Mouse (Mus musculus) ES-E14 (cell line): ENCODE data around the gene Trappc11. TPM values are rescaled to one million over a fixed set of nuclear protein-coding genes. Genes with fewer than 3 reads are reported as not detected.

Source experiments
- DNase-seq: peaks from one replicate; pipeline ENCODE4 v3.0.0-alpha.2; 2013; ENCODE audit warnings: low read depth, low spot score
- H3K27ac ChIP-seq: 2 replicates; pipeline ENCODE4 v1.5.1; 2012; ENCODE audit warnings: low read depth, mild to moderate bottlenecking, low read length, moderate library complexity, mixed read lengths; ENCODE audit not compliant: poor library complexity, insufficient read depth, severe bottlenecking
- H3K36me3 ChIP-seq: 2 replicates; pipeline ENCODE4 v1.6.1; 2012; ENCODE audit warnings: mild to moderate bottlenecking, low read length, moderate library complexity, mixed read lengths; ENCODE audit not compliant: control insufficient read depth, poor library complexity, insufficient read depth, severe bottlenecking
- H3K4me1 ChIP-seq, 2 experiments: fragments of 150-350 bp in 1 of 2; sonication (generic) in 1 of 2; 2 replicates each; pipeline ENCODE4 v1.6.1; 2012; ENCODE audit warnings: low read length in 2 of 2, mild to moderate bottlenecking in 1 of 2, mixed read lengths in 1 of 2; ENCODE audit not compliant: control insufficient read depth in 2 of 2, insufficient read depth in 2 of 2, poor library complexity in 1 of 2
- H3K4me3 ChIP-seq, 2 experiments: fragments of 150-350 bp in 1 of 2; sonication (generic) in 1 of 2; 2 replicates each; pipeline ENCODE4 v1.5.1; 2012; ENCODE audit warnings: low read length in 2 of 2, low read depth in 1 of 2, mild to moderate bottlenecking in 1 of 2, mixed read lengths in 1 of 2; ENCODE audit not compliant: insufficient read depth in 1 of 2, poor library complexity in 1 of 2, severe bottlenecking in 1 of 2
- H3K9ac ChIP-seq: 2 replicates; pipeline ENCODE4 v1.6.1; 2012; ENCODE audit warnings: low read depth, mild to moderate bottlenecking, low read length, mixed read lengths; ENCODE audit not compliant: poor library complexity, insufficient read depth, severe bottlenecking
- H3K9me3 ChIP-seq: fragments of 150-350 bp; sonication (generic); 2 replicates; pipeline ENCODE4 v1.6.1; 2012; ENCODE audit warnings: low read depth, mild to moderate bottlenecking, low read length; ENCODE audit not compliant: control insufficient read depth, insufficient read depth
- CHD2 ChIP-seq: IDR thresholded peaks from 2 replicates; pipeline ENCODE4 v1.6.1; 2014; ENCODE audit warnings: mild to moderate bottlenecking, low read depth, low read length, inconsistent platforms
- HCFC1 ChIP-seq: IDR thresholded peaks from 2 replicates; pipeline ENCODE4 v1.6.1; 2012; ENCODE audit warnings: low read length, inconsistent platforms, borderline replicate concordance; ENCODE audit not compliant: insufficient read depth
- MAFK ChIP-seq: IDR thresholded peaks from 2 replicates; pipeline ENCODE4 v1.6.1; 2014; ENCODE audit warnings: mild to moderate bottlenecking, low read depth, low read length, inconsistent platforms; ENCODE audit not compliant: insufficient read depth
- ZC3H11A ChIP-seq: IDR thresholded peaks from 2 replicates; pipeline ENCODE4 v1.6.1; 2012; ENCODE audit warnings: low read depth, mild to moderate bottlenecking, inconsistent platforms, low read length, borderline replicate concordance
- ZNF384 ChIP-seq: IDR thresholded peaks from 2 replicates; pipeline ENCODE4 v1.6.1; 2012; ENCODE audit warnings: low read depth, low read length, inconsistent platforms
- in situ Hi-C, 2 experiments: fragments of 600-800 bp; cut with MboI; formaldehyde crosslinking; loops; one replicate each; pipeline ENCODE4 v1.15.1; 2025; ENCODE audit warnings: low sequenced_read_pairs in 2 of 2, inconsistent platforms in 1 of 2; ENCODE audit not compliant: unreplicated experiment in 2 of 2
- total RNA-seq: library from RNA; depleted of rRNA; stranded (reverse); fragments of 300-350 nt; gene quantifications from 2 replicates; pipeline ENCODE4 v1.2.3, GENCODE M21; 2012

Trappc11 gene
- total RNA-seq, 1 experiment = 27.7 TPM

DNA sequence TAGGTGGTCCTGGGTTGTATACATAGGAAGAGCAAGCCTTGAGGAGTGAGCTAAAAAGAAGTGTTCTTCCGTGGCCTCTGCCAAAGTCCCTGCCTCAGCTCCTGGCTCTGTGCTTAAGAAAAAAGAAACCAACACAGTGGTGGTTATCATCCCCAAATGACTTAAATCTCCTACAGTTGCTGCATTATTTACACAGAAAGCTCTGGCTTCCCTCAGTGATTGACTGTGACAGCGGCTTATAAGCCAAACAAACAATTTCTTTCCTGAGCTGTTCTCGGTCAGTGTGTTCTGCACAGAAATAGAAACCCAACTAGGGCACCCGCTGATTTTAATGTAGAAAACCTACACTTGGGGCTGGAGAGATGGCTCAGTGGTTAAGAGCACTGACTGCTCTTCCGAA is 34.8 kb upstream of the Trappc11 start:
- in situ Hi-C loops = no loop called here
- Histone ChIP-seq H3K36me3 (no peaks in the 10 kb centered on the region), H3K27ac (no peak overlapping the region), H3K9me3 (no peaks in the 10 kb centered on the region), H3K9ac (no peak overlapping the region), H3K4me3 (no peak overlapping the region), H3K4me1 (no peaks in the 10 kb centered on the region)
- TF ChIP-seq ZNF384 = no peak
- TF ChIP-seq ZC3H11A = no peak
- TF ChIP-seq MAFK = no peak
- no peak for TF ChIP-seq CHD2
- TF ChIP-seq HCFC1 = no peak
- no peak for DNase-seq

DNA sequence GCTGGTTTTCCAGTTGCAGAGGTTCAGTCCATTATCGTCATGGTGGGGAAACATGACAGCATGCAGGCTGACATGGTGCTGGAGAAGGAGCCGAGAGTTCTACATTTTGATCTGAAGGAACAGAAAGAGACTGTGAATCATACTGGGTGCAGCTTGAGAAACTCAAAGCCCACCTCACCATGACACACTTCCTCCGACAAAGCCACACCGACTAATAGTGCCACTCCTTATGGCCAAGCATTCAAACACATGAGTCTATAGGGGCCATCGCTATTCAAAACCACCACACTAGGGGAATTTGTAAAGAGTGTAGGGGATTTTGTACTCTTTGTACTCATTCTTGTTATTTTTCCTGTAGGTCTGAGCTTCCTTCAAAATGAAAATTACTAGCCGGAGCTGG is 33.3 kb upstream of the Trappc11 start:
- H3K9ac ChIP-seq = no peak overlapping the region

DNA sequence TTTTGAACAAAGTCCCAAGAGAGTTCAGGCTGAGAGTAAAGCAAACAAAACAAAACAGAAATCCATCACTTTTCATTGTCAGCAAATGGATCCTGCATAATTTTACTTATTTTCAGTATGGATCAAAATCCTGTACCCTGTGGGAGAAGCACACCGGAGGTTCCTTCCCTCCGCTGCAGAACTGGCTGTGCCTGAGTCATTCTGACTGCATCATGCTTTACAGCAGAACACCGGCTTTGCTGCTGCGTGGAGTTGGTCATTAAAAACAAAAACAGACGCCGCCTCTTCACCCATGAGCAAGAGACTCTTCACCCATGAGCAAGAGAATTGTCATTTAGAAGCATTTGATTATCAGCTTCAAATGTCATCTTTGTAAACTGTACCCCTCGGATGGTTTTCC is 27.5 kb upstream of the Trappc11 start:
- in situ Hi-C loops = no loop called here
- no peaks in the 10 kb centered on the region for H3K9me3 ChIP-seq
- no peak for DNase-seq

More for the DNA sequence above, 33.3 kb upstream of the Trappc11 start:
- no peaks in the 10 kb centered on the region for H3K9me3 ChIP-seq
- no peaks in the 10 kb centered on the region for H3K36me3 ChIP-seq
- H3K4me3 ChIP-seq = no peak overlapping the region
- TF ChIP-seq CHD2 (no peak), MAFK (no peak), ZNF384 (no peak), ZC3H11A (no peak), HCFC1 (no peak)
- in situ Hi-C loops = no loop called here
- no peak for DNase-seq
- no peaks in the 10 kb centered on the region for H3K4me1 ChIP-seq
- no peak overlapping the region for H3K27ac ChIP-seq

DNA sequence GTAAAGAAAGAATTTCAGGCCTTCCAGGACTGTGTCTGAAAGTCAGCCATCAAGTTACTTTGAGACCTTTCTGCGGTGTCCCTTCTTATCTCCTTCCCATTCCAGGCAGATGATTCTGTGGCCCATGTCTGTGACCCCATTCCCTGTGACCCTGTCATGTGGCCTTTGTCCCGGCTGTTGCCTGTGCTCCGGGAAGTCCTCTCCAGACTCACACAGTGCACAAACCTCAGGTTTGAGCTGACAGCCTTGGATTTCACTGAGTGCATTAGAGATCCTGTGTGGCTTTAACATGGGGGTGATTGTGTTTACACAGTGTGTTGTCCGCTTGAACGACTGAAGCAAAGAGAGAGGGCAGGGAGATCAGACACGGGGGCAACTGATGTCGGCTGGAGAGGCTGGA is 25.0 kb upstream of the Trappc11 start:
- H3K4me3 ChIP-seq = no peak overlapping the region
- no peaks in the 10 kb centered on the region for H3K36me3 ChIP-seq
- H3K9me3 ChIP-seq = no peaks in the 10 kb centered on the region
- no peak overlapping the region for H3K27ac ChIP-seq
- in situ Hi-C loops = no loop called here
- no peak for DNase-seq
- TF ChIP-seq CHD2 (no peak), HCFC1 (no peak), ZC3H11A (no peak), ZNF384 (no peak), MAFK (no peak)
- H3K4me1 ChIP-seq = no peaks in the 10 kb centered on the region
- H3K9ac ChIP-seq = no peak overlapping the region

More for the DNA sequence above, 27.5 kb upstream of the Trappc11 start:
- Histone ChIP-seq H3K36me3 (no peaks in the 10 kb centered on the region), H3K9ac (no peak overlapping the region), H3K4me3 (no peak overlapping the region), H3K27ac (no peak overlapping the region), H3K4me1 (no peaks in the 10 kb centered on the region)
- TF ChIP-seq MAFK (no peak), CHD2 (no peak), ZC3H11A (no peak), HCFC1 (no peak), ZNF384 (no peak)

DNA sequence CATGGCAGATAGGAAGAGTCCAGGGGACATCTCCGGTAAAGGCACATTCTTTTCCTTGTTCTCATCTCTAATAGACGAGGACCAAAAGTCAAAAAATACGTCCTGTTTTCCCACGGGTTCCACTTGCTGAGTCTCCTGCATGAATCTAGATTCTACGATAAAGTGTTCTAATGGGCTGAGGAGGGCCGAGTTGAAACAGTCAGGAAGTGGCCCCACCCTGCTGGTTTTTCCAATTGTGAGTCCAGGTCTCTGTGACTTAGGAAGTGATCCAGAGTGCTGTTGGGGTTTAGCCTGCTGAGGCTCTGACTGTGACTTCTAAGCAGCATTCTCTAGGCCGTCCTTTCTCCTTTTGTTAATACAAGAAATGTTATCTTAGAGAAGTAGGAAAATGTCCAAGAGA is 23.2 kb upstream of the Trappc11 start:
- TF ChIP-seq ZNF384 (no peak), CHD2 (no peak), ZC3H11A (no peak)
- H3K36me3 ChIP-seq = peaks cover under 1% of the 10 kb centered on the region; the same call in 1 of the 2 replicates
- H3K9ac ChIP-seq = no peak overlapping the region
- in situ Hi-C loops = no loop called here
- DNase-seq = no peak
- no peak overlapping the region for H3K27ac ChIP-seq
- no peak overlapping the region for H3K4me3 ChIP-seq
- no peaks in the 10 kb centered on the region for H3K4me1 ChIP-seq
- H3K9me3 ChIP-seq = no peaks in the 10 kb centered on the region
